Mouse (Mus musculus) erythroblast, adult 5-6 weeks (primary cell): Measurements from ENCODE around the gene Rpl28. TPM values are rescaled to one million over a fixed set of nuclear protein-coding genes. Genes with fewer than 3 reads are reported as not detected.

Source experiments
- ATAC-seq: replicated peaks from 2 replicates; pipeline ENCODE4 v1.8.0; 2016; ENCODE audit warnings: moderate number of reproducible peaks, mild to moderate bottlenecking, moderate TSS enrichment, inconsistent platforms; ENCODE audit not compliant: poor library complexity, low FRiP score, severe bottlenecking
- total RNA-seq, 2 experiments: library from RNA; stranded (forward) in 1 of 2; stranded (reverse) in 1 of 2; fragments of 150-400 nt in 1 of 2; fragments of 200-764, 138-1000 nt in 1 of 2; gene quantifications; 2 replicates each; pipeline versions ENCODE4 v1.2.3 to v1.2.4; 2015 to 2017; ENCODE audit warnings: low replicate concordance in 2 of 2

Rpl28 gene
- total RNA-seq (2015; ENCODE audit: low replicate concordance): 304 and 336 TPM in 2 replicates
- total RNA-seq (2017; ENCODE audit: low replicate concordance): 65.4 and 203 TPM in 2 replicates

- peak; percentile 96 for ATAC-seq
Observed at GRCm38 (mm10) chr7:4792278-4793212, at the start of gene Rpl28. Rpl28 (plus strand) TSS chr7:4792874.

GRCm38 (mm10) chr7:4743354-4743753, 49.3 kb upstream of the Rpl28 start:
- no peak for ATAC-seq

- ATAC-seq: no peak
Observed at GRCm38 (mm10) chr7:4744886-4745285, 47.8 kb upstream of the Rpl28 start.

GRCm38 (mm10) chr7:4746326-4746980, 46.2 kb upstream of the Rpl28 start:
- no peak for ATAC-seq

- peak; percentile 48 for ATAC-seq
Observed at GRCm38 (mm10) chr7:4747156-4747899, 45.3 kb upstream of the Rpl28 start.

GRCm38 (mm10) chr7:4748321-4748720, 44.4 kb upstream of the Rpl28 start:
- no peak for ATAC-seq

GRCm38 (mm10) chr7:4749169-4749568, 43.5 kb upstream of the Rpl28 start:
- ATAC-seq: peak; percentile 60

- ATAC-seq: peak; percentile 67
Observed at GRCm38 (mm10) chr7:4751971-4752820, 40.5 kb upstream of the Rpl28 start.

- ATAC-seq: peak; percentile 59
Observed at GRCm38 (mm10) chr7:4752821-4753570, 39.7 kb upstream of the Rpl28 start, which contains the start of gene Cox6b2. Cox6b2 (minus strand) TSS chr7:4753094.

GRCm38 (mm10) chr7:4759670-4760069, 33.0 kb upstream of the Rpl28 start:
- no peak for ATAC-seq

GRCm38 (mm10) chr7:4764946-4765710, 27.5 kb upstream of the Rpl28 start:
- no peak for ATAC-seq

GRCm38 (mm10) chr7:4771202-4771601, 21.5 kb upstream of the Rpl28 start, which contains the start of gene Fam71e2:
Fam71e2 (minus strand) TSS chr7:4771302.
- ATAC-seq: no peak

GRCm38 (mm10) chr7:4776131-4776530, 16.5 kb upstream of the Rpl28 start:
- no peak for ATAC-seq

GRCm38 (mm10) chr7:4776861-4777830, 15.5 kb upstream of the Rpl28 start:
- ATAC-seq: no peak

GRCm38 (mm10) chr7:4777851-4778637, 14.6 kb upstream of the Rpl28 start:
- ATAC-seq: no peak

GRCm38 (mm10) chr7:4779921-4780320, 12.8 kb upstream of the Rpl28 start:
- ATAC-seq: no peak
